Mouse (Mus musculus): Measurements from ENCODE around the gene Ppp1r9a.

GRCm38 (mm10) chr6:4977515-4977914 is 74.8 kb downstream of the Ppp1r9a start:
- TF ChIP-seq POLR2A (IDR thresholded peaks at IDR 0.05; ENCODE audit: insufficient read depth, low read depth, low read length) (no peak), CTCF (IDR thresholded peaks at IDR 0.05) (no peak)
